Mouse (Mus musculus): ENCODE data around the gene Sla2.

DNA sequence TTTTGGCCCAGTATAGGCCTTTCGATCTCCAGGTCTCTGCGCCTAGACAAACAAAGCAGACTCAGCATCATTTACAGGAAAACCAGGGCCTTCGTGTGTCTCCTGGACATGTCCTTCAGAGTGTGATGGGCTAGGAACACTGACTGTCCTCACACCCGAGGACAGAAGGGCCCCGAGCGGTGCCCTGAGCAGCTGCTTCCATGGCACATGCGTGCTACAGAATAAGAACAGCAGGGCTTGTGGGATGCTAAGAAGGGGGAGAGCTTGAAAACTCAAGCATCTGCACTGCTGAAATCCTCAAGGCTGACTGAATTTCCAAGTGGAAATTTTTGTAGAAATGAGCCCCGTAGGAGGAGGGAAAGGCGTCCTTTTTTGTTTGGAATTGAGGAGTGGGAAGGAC, 10.0 kb upstream of the Sla2 start:
- TF ChIP-seq ZKSCAN1 (IDR thresholded peaks at IDR 0.05; ENCODE audit: borderline replicate concordance, low read depth, low read length) (no peak), POLR2A (IDR thresholded peaks at IDR 0.05; ENCODE audit: low read depth, low read length) (no peak), GABPA (IDR thresholded peaks at IDR 0.05; ENCODE audit: insufficient replicate concordance, low read depth, low read length) (no peak), USF1 (IDR thresholded peaks at IDR 0.05; ENCODE audit: low read depth, low read length) (no peak), ZC3H11A (IDR thresholded peaks at IDR 0.05; ENCODE audit: low read depth, low read length) (no peak), CTCF (conservative IDR thresholded peaks at IDR 0.05 in 1 of 2, IDR thresholded peaks at IDR 0.05 in 1 of 2; ENCODE audit: low read depth in 2 of 2, low read length in 2 of 2) (no peak), CHD1 (IDR thresholded peaks at IDR 0.05; ENCODE audit: low read depth, low read length) (no peak), ZNF384 (IDR thresholded peaks at IDR 0.05; ENCODE audit: low read depth, low read length) (no peak), JUND (conservative IDR thresholded peaks at IDR 0.05; ENCODE audit: low read depth, low read length) (no peak), CHD2 (IDR thresholded peaks at IDR 0.05; ENCODE audit: low read length) (no peak), ELF1 (IDR thresholded peaks at IDR 0.05; ENCODE audit: low read depth, low read length) (no peak), MAFK (IDR thresholded peaks at IDR 0.05; ENCODE audit: insufficient replicate concordance, low read length) (no peak), E2F4 (IDR thresholded peaks at IDR 0.05; ENCODE audit: insufficient replicate concordance, low read depth, low read length) (no peak)
